In the genomic region with DNA sequence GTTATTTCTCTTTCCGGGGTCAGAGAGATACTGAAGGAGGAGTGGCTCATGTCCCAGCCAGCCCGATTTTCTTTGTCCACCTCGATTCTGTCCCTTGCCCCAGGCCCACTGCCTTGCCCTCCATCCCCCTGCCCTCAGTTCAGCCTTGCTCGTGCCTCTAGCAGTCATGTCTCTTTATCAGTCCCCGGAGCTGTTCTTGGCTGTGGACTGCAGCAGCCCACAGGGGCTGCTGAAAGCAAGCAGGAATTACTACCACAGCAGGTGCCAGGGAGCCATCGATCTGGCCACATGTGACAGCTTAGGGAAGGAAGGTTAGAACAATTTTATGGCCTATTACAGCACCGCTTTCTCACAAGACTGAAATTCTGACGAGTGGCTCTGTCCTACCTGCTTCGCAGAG, we compare ENCODE assay signal across 9 mouse cellular contexts.
DNase-seq lines count a peak whose midpoint lies in the region; ATAC-seq and TF ChIP-seq lines count a peak whose summit lies in the region.
"Had no signal": no experiment of that assay in that cellular context is flagged by ENCODE, and none has a peak within 500 bp of the region (broad histone marks: within the 10 kb centered on the region; RNA-seq: fewer than 3 reads in every experiment).

No protein-coding gene starts in this region.

- no peak overlapping the region for H3K27ac ChIP-seq in kidney, adult 2 months (ENCODE audit: insufficient read depth, low read depth, low read length)
- no peak overlapping the region for H3K27ac ChIP-seq in embryonic fibroblast, embryonic 13.5 days (ENCODE audit: insufficient read depth, low read length)
- peak overlapping the region; percentile 45 for H3K27ac ChIP-seq in midbrain, embryonic 14.5 days (replicated peaks; ENCODE audit: low read depth, low read length)
- H3K27ac ChIP-seq: liver, embryonic 13.5 days had no signal

- no peak overlapping the region for H3K4me2 ChIP-seq in midbrain, embryonic 14.5 days (ENCODE audit: low read length)
- H3K4me2 ChIP-seq: liver, embryonic 13.5 days had no signal

- no peak for TF ChIP-seq POLR2A in kidney, adult 2 months (IDR thresholded peaks at IDR 0.05; ENCODE audit: low read depth, low read length)
- no peak for TF ChIP-seq POLR2A in embryonic fibroblast, embryonic 13.5 days (IDR thresholded peaks at IDR 0.05; ENCODE audit: low read depth, low read length)

- H3K36me3 ChIP-seq in kidney, adult 2 months (ENCODE audit: control insufficient read depth, insufficient read depth, low read length), result no peaks in the 10 kb centered on the region
- H3K36me3 ChIP-seq in midbrain, embryonic 14.5 days (ENCODE audit: control insufficient read depth, insufficient read depth, low read length), result no peaks in the 10 kb centered on the region
- H3K36me3 ChIP-seq: liver, embryonic 13.5 days had no signal

- no peak for ATAC-seq in midbrain, embryonic 14.5 days (ENCODE audit: low FRiP score, low TSS enrichment)

- no peaks in the 10 kb centered on the region for H3K4me1 ChIP-seq in kidney, adult 2 months (ENCODE audit: control insufficient read depth, insufficient read depth, low read length)
- H3K4me1 ChIP-seq in embryonic fibroblast, embryonic 13.5 days (ENCODE audit: control insufficient read depth, insufficient read depth, low read length), result no peaks in the 10 kb centered on the region
- H3K4me1 ChIP-seq in midbrain, embryonic 14.5 days (ENCODE audit: control insufficient read depth, insufficient read depth, low read length), result peaks cover 15% of the 10 kb centered on the region; the same call in 1 of the 2 replicates
- H3K4me1 ChIP-seq: liver, embryonic 13.5 days had no signal

- TF ChIP-seq CTCF in kidney, adult 2 months (conservative IDR thresholded peaks at IDR 0.05; ENCODE audit: insufficient read depth, insufficient read length, low read depth, low read length), result no peak
- TF ChIP-seq CTCF in embryonic fibroblast, embryonic 13.5 days (IDR thresholded peaks at IDR 0.05; ENCODE audit: borderline replicate concordance, insufficient read depth, low read length), result no peak

- H3K9me3 ChIP-seq in midbrain, embryonic 14.5 days (ENCODE audit: control insufficient read depth, low read length), result no peaks in the 10 kb centered on the region

- H3K4me3 ChIP-seq in kidney, adult 2 months (ENCODE audit: insufficient read depth, low read depth, low read length), result peak overlapping the region; percentile 35; the same call in 1 of the 2 replicates
- H3K4me3 ChIP-seq in embryonic fibroblast, embryonic 13.5 days (ENCODE audit: insufficient read depth, low read length), result peak overlapping the region; percentile 15; the same call in 1 of the 2 replicates
- H3K4me3 ChIP-seq in midbrain, embryonic 14.5 days (replicated peaks; ENCODE audit: low read depth, low read length), result no peak overlapping the region
- H3K4me3 ChIP-seq: liver, embryonic 13.5 days had no signal

- WGBS in kidney, adult 2 months, result 32% methylated on average over 9 of the region's 9 CpGs
- 53% methylated on average over 9 of the region's 9 CpGs for WGBS in midbrain, embryonic 14.5 days

- H3K9ac ChIP-seq in midbrain, embryonic 14.5 days (replicated peaks; ENCODE audit: low read length), result no peak overlapping the region
- H3K9ac ChIP-seq: liver, embryonic 13.5 days had no signal

- DNase-seq in kidney, adult 2 months, result no peak
- no peak for DNase-seq in kidney, adult 9 months
- DNase-seq in MN1 (ENCODE audit: low spot score), result peak; percentile 7
- no peak for DNase-seq in midbrain, embryonic 14.5 days
- DNase-seq in adrenal gland, adult 2 months, result no peak
- no peak for DNase-seq in gastrocnemius, postnatal 25 days
- DNase-seq: gastrocnemius, postnatal 36 days; liver, embryonic 13.5 days had no signal

- H3K27me3 ChIP-seq in kidney, adult 2 months (replicated peaks; ENCODE audit: control insufficient read depth, insufficient read depth, low read length), result no peaks in the 10 kb centered on the region
- H3K27me3 ChIP-seq in midbrain, embryonic 14.5 days (ENCODE audit: control insufficient read depth, insufficient read depth, low read length), result no peaks in the 10 kb centered on the region
- H3K27me3 ChIP-seq: liver, embryonic 13.5 days had no signal
